Mouse (Mus musculus): ENCODE results near the gene Spcs1.

- no peak for TF ChIP-seq CTCF (IDR thresholded peaks at IDR 0.05; ENCODE audit: borderline replicate concordance, extremely low read depth, insufficient read depth, insufficient read length)
- no peak for TF ChIP-seq POLR2A (IDR thresholded peaks at IDR 0.05; ENCODE audit: borderline replicate concordance, extremely low read depth, insufficient read depth, insufficient read length, poor library complexity, severe bottlenecking)
Observed at GRCm38 (mm10) chr14:30974204-30974603, 27.3 kb downstream of the Spcs1 start.

Measured in brain, embryonic 14.5 days (tissue).